Mouse (Mus musculus) CH12F3 (cell line): ENCODE data around the gene Dhx34.
"Not testable (repeated sequence)": the region's sequence is repeated elsewhere in the genome, so short reads cannot be mapped to it uniquely, and the experiment has no call there.

ENCODE experiments used
- in situ Hi-C: fragments of 300-500 bp; cut with MboI; formaldehyde crosslinking; loops from 2 replicates; pipeline ENCODE4 v1.14.3; 2020; ENCODE audit warnings: low sequenced_read_pairs

The Dhx34 gene

DNA sequence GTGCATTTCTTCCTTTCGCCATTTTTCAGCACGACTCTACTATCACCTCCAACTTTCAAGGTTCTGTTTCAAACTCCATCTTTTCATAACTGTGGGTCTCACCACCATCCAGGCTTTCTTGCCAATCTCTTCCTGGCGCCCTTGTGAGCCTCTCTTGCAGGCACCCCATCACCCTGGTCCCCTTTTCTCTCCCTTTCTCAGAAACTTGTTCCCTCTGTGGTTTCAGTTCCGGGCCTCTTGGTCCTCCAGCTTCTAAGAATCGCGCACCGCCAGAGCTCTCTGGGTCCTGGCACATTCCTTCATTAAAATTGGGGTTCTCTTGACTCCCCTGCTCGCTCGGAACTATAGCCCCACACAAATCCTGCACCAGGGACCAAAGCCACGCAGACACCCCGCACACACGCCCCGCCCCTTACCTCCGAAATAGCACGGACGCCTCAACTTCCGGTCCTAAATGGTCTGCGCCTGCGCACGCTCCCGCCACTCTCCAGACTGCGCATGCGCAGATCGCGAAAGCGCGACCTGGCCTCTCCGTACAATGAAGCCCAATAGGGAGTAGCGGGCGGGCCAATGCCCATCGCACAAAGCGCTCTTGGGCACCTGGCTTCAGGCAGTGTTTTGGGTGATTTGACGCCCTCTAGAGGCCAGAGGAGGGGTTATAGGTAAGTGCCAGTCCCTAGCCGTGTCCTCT is at the start of gene Dhx34:
TSS of gene Dhx34 (minus strand) at position 456 of the 691 bp plus-strand sequence.
- in situ Hi-C loops, result no loop called here

DNA sequence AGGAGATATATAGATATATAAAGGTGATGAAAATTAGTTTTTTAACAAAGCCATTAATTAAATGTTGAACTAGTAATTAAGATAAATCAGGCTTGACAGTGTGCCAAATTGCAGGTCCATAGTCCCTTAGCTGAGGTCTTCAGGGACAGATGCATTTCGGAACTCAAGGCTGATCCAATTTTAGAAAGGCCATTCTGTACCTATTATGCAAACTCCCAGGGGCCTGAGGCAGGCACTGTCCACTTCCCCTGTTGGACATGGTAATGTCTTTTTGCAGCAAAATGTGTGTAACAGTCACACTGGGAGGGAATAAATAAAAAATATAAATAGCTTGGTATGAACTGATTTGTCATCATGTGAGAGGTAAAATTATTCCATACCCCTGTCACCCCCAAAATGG is 49.3 kb upstream of the Dhx34 start:
- in situ Hi-C loops, result no loop called here

DNA sequence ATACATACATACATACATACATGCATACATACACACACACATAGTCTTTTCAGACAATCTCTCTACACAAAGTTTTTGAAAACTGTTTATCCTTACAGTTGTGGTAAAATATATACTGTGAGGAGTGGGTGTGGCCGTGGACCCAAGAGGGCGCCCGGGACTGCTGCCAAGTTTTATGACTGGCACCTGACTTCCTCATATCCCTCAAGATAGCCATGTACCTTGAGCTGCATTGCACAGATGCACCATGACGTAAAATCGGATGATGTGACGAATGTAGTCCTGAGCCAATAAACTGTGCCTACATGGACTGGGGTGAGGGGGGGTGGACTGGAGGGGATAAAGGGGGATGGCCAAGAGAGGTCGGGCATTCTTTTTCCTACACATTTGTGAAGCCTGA is 44.8 kb upstream of the Dhx34 start:
- in situ Hi-C loops, result loop anchor here (5.0 to 10.0 kb wide), 2 partner anchors 52 to 84 kb away; no protein-coding TSS in a partner anchor

DNA sequence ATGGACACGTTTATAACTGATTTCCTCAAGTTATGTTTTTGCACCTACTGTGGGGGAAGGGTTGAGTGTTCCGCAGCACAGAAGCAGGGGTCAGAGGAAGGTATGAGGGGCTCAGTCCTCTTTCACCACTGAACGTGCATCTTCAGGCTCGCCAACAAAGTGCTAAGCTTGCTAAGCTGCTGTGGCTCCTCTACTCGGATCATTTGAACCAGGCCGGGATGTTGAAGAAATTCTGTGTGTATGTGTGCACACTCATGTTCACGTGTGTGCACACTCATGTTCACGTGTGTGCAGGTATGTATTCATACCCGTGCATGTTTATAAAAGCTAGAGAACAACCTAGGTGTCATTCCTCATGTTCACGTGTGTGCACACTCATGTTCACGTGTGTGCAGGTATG is 44.0 kb upstream of the Dhx34 start:
- in situ Hi-C loops, result loop anchor here (5.0 to 10.0 kb wide), 2 partner anchors 51 to 84 kb away; no protein-coding TSS in a partner anchor

DNA sequence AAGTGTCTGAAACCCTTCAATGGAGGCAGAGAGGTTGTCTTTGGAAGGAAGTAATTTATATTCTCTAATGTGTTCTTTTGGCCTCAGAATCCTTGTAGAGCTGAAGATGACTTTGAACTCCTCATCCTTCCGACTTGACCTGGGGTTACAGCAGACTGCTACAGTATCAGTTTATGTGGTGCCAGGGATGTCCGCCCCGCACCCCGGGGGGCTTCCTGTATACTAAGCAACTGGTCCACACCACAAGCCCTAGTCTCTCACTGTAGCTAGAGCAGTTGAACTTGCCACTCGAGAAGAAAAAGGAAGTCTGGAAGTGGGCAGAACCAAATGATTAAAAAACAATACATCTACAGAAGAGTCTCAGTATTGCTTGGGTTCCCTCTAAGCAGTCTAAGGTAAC is 42.0 kb upstream of the Dhx34 start:
- in situ Hi-C loops, result loop anchor here (10.0 kb wide), 1 partner anchor 49 kb away; no protein-coding TSS in a partner anchor

DNA sequence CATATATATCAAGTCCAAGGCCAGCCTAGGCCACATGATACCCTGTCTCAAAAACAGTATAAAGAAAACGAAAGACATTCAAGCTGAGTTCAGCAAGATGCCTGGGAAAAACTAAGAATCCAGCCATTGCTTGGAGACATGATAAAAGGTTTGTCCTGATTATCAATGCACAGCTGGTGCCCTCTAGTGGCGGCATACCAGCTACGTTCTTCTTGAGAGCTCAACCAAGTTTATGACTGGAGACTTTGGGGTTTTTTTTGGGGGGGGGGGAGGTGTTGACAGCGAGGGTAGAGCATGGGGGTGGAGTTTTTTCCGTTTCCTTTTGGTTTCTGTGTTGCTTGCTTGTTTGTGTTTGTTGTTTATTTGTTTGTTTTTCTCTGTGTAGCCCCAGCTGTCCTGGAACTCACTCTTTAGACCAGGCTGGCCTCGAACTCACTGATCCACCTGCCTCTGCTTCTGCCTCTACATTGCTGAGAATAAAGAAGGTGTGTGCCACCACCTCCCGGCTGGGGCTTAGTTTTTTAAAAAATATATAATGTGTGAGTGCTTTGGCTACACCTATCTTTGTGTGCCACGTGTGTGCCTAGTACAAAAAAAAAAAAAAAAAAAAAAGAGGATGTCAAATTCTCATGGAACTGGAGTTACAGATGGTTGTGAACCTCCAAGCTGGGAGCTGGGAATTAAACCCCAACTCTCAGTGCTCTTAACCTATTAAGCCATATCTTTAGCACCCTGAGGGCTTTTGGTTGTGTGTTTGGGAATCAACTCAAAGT is 41.4 kb upstream of the Dhx34 start:
- in situ Hi-C loops, result loop anchor here (10.0 kb wide), 1 partner anchor 48 kb away; no protein-coding TSS in a partner anchor

DNA sequence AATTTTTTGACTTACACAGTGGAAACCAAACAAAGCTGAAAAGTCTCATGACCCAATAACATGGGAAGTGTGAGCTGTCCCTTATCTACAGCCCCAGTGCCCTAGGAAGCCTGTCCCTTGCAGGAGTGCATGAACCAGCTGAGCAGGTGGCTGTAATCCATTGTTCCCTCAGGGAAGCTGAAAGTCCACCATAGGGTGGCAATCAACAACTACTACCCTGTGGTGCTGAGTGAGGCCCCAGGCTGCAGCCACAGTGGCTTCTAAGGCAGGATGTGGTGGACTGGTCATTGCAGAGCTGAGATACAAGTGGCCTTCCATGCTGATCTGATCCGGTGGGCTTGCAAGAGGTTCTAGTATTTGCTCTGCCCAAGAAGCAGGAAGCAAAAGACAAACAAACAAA is 39.3 kb upstream of the Dhx34 start:
- in situ Hi-C loops, result loop anchor here (10.0 kb wide), 1 partner anchor 46 kb away; no protein-coding TSS in a partner anchor

DNA sequence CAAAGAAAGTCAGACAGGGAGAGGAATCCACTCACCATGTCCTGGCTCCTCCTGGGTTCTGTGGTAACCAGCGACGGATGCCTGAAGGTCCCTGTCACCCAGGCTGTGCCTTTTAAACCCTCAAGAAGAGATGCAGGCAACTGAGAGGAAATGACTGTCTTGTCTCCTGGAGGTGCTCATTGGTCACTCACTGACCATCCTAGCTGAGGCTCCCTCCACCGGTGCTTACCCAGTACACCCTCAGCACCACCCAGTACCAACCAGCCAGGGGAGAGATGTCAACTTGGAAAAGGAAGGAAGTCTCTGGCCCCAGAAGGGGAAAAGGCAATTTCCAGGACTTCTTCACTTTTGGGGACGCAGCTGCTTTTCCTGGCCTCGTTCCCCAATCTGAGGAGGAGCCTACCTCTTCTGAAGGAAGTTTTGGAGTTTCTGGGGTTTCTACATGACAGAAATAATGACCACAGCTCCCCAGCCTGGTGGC is 37.3 kb upstream of the Dhx34 start, which contains the start of gene C5ar1:
TSS of gene C5ar1 (minus strand) at position 431 of the 481 bp plus-strand sequence.
- in situ Hi-C loops, result no loop called here

DNA sequence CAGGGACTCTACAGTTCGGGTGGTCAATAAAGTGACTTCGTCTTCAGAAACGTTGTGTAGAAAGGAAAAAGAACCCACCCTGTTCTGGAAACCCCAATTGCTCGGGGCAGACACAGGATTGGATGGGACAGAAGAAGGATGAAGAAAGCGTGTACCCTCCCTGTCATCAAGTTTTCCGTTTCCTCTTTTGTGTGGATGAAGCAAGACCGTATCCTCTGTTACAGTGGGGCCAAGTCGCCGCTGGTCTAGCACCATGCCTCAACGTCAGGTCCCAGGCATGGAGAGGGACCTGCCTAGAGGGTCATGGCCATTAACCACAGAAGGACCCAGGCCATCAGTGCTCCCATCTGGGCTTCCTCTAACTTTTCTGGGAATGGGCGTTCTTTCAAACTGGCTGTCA is 36.0 kb upstream of the Dhx34 start:
- in situ Hi-C loops, result no loop called here

DNA sequence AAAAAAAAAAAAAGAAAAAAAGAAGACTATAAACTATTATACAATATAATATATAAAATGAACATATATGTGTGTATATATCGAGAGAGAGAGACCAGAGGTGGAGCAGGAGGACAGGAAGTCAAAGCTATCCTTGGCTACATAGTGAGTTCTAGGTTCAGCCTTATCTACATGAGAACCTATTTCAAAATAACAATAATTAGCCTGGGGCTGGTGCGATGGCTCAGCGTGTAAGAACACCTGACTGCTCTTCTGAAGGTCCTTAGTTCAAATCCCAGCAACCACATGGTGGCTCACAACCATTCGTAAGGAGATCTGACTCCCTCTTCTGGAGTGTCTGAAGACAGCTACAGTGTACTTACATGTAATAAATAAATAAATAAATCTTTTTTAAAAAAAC is 34.1 kb upstream of the Dhx34 start:
- in situ Hi-C loops, result not testable (repeated sequence)

DNA sequence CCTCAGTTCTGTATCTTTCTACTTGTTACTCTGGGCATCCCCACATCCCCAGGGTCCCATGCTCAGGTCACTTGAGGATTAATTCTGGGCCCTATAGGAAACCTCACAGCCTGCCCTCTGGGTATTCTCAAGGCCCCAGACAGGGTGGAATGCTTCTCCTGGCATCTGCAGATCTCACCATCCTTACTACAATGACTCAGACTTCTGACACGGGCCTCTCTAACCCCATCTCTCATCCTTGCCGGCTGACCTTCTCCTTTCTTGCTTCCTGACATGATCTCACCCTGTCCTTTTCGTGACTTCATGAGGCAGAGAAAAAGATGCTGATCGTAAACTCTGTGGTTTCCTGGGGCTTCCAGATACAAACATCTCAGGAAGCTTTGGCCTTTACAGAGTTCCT is 32.4 kb upstream of the Dhx34 start:
- in situ Hi-C loops, result no loop called here

DNA sequence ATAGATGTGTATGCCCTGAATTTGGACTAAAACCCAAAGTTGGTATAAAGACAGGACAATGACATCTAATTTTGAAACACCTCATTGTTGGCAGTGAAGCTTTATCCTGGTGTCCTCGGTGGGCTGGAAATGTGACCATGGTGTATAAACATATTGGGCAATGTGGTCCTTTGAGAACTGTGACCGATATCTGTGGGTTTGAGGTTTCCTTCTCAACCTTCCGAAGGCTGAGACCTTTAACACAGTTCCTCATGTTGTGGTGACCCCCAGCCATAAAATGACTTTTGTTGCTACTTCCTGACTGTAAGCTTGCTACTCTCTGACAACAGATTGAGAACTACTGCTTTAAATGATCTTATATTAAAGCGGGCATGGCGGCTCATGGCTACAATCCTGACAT is 28.9 kb upstream of the Dhx34 start:
- in situ Hi-C loops, result no loop called here

DNA sequence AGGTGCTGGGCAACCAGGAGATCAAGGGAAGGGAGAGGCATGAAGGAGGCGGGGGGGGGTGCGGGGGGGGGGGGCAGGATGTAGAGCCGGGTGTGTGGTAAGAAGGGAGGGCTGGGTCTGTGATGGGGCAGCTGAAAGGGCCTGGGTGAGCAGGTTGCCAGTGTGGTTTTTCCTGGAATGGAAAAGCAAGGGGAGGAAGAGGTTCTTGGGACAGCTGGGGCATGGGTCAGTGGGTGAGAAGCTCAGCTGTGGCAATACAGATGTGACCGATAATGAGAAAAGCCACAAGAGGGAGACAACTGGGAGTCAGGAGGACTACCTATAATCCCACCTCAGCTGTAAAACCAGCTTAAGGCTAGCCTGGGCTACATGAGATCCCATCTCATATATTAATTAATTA is 24.1 kb upstream of the Dhx34 start:
- in situ Hi-C loops, result no loop called here

DNA sequence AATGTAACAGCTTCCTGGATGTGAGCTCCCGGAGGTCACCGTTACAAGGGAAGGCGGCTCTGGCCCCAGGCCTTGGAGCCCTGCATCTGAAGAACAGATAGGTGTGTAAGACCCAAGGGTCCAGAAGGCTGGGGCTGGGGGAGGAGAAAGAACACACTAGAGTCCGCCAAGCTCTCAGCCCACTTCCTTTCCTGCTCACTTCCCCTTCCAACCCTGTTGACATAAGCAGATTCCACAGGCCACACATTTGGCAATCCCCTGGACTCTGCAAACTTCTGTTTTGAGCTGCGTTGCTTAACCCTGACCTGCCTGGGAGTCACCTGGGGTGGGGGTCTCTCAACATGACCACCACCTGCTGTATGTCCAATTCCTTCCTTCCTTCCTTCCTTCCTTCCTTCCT is 22.2 kb upstream of the Dhx34 start, which contains the start of gene C5ar2:
TSS of gene C5ar2 (minus strand) at position 88 of the 400 bp plus-strand sequence.
- in situ Hi-C loops, result no loop called here

DNA sequence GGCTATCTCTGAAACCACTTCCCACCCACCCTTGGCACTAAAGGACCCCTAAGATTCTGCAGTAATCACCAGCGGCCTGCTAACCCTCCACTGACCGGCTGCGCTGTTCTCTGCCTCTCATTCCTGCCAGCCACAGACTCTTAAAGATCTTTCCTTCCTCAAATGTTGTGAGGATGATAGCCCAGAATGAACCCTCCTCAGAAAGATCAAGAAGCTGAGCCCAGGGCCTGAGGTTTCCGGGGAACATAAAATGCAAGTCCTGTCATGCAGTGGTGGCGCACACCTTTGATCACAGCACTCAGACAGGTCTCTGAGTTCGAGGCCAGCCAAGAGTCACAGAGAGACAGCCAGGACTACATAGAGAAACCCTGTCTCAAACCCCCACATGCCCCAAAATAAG is 20.4 kb upstream of the Dhx34 start:
- in situ Hi-C loops, result no loop called here

DNA sequence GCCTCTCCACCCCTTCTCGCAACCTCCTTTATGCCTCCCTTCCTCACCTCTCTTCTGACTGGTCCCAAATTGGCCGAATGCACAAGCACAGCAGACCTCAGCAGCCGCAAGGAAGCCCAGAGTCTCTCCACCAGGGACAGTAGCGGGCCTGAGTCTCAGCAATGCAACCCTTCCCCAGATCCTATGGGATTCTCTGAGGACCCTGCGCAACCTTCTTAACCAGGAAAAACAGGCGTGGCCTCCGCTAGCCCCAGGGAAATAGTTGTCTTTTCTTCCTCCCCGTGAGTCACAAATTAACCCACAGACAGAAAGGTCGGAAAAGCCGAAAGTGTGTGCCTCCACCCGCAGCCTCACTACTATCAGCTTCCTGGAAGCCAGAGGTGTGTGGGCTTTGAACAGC is 19.9 kb upstream of the Dhx34 start:
- in situ Hi-C loops, result no loop called here

DNA sequence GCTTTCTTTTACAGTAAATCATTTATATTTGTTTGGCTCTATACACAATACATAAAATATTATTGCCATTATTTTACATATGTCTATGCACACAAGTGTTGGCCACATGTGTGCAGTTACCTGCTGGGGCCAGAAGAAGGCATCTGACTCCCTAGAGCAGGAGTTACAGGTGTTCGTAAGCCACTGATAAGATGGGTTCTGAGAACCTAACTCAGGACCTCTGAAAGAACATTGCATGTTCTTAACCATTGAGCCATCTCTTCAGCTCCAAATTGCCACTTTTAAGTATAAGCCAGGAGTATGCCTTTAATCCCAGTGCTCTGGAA is 19.1 kb upstream of the Dhx34 start:
- in situ Hi-C loops, result no loop called here

DNA sequence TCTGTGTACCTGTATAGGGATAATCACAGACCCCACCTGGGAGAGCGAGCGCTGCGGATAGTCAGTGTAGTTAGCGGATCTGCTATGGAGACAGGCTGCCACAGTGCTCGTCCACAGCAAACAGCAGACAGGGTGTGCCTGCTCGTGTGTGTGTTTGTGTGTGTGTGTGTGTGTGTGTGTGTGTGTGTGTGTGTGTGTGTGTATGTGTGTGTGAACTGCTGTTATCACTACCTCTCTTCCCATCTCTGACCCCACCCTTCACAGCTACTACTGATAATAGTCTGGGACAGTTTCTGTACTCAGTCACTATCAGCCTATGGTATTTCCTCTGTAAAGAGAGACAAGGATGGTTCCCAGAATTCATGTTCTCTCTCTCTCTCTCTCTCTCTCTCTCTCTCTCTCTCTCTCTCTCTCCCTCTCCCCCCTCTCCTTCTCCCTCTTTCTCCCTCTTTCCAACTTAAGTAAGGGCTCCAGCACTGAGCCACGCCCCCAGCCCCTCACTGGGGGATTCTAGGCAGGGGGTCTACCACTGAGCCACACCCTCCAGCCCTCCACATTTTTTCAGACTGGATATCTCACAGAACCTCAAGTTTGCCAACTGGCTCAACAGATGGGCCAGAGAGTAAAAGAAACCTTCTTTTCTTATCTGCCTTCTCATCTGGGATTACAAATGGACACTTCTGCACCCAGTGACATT is 18.6 kb upstream of the Dhx34 start:
- in situ Hi-C loops, result no loop called here

DNA sequence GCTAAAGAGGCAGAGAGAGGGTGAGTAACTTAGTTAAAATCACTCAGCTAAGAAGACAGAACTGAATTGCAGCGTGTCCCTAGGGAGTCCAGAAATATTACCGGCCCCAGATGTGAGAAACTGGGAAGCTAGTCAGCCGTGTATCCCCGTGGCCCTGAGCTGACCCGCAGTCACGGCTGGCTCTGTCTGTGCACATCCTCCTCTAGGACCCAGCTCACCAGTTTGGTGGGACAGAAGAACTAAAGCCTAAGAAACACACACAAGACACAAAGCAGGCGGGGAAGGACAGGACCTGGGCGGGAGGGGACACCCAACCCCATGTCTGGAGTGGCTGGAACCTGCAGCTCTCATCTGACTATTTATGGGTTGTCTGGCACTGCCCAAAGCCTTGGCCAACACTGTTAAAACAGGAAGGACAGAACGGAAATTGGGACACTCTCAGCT is 17.7 kb upstream of the Dhx34 start:
- in situ Hi-C loops, result no loop called here

DNA sequence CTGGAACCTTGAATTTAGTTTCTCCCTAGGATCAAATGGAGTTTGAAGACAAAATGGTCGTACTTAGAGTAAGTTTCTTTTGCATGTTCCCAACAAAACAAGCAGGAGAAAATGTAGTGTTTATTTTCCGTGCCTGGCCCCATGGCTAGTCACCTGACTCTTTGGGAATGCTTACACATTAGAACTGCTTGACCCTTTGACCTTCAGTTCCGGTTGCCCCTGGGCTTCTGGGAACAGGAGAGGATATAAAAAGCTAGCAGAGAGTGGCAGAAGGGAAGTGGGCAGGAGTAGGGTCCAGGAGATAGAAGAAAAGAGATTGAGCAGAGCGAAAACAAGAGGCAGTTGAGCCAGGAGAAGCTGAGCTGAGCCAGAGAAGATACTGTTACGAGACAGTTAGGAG is 8.0 kb upstream of the Dhx34 start:
- in situ Hi-C loops, result no loop called here

DNA sequence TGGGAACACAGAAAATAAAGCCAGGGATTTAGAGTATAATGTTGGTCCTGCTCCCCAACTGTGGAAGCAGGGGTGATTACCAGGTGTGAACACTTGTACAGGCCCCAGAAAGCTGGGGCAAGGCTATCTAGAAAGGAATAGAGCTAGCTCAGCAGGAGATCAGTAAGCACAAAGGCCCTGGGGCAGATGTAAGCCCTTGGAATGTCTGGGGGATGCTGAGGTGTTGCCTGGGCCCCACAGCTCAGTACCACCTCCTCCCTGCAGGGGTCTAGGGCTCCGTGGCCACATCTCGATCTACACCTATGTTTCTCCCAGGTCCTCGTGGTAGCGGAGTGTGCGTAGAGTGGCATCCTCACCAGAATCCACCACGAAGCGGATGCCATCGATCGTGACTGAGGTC is 7.9 kb downstream of the Dhx34 start:
- in situ Hi-C loops, result loop anchor here (10.0 kb wide), 1 partner anchor 51 kb away; no protein-coding TSS in a partner anchor
